Mouse (Mus musculus): ENCODE measurements around the gene Iqgap2.

DNA sequence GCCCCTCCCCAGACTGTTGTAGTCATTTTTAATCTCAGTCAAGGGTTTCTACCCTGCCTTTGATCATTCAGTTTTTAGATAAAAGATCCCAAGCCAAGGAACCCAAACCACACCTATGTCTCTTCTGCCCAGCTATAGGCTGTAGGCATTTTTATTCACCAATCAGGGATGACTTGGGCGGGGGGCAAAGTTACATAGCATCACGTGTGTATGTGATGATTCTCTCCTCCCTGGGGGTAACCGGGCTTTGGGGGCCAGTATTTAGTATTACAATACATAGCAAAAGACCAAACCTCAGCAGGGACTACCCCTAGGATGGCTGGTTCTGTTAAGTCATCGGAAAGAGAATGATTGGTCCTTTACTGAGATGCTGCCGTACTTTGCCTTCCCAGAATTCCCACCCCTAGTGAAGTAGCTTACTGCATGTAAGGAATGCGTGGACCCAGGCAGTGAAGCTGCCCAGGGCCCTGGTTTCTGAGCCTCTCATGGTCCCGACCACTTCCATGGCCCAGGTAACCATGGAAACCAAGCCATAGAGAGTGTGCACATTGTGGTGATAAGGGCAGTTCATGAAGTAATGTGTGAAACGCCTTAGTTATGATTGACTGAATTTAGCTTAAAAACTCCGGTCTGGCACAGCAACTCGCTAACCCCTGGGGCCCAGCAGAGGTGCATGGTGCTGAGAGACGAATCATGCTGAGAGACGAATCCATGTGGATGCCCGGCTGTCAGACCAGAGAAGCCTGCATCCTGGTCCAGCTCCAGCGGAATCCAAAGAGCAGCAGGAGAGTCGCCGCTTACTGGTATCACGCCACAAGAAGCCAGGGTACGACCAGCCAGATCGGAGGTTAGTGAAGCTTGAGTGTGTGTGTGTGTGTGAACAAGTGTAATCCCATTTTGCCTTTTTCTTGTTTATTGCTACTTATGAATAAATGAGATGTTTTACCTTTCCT lies 308.2 kb downstream of the Iqgap2 start:
- no peak for TF ChIP-seq CTCF (IDR thresholded peaks at IDR 0.05; ENCODE audit: borderline replicate concordance, extremely low read depth, insufficient read depth, insufficient read length)
- TF ChIP-seq POLR2A (IDR thresholded peaks at IDR 0.05; ENCODE audit: borderline replicate concordance, extremely low read depth, insufficient read depth, insufficient read length, poor library complexity, severe bottlenecking), result no peak

Measured in brain, embryonic 14.5 days (tissue).